Mouse (Mus musculus): ENCODE measurements around the gene Pak6. TPM values are rescaled to one million over a fixed set of nuclear protein-coding genes. Genes with fewer than 3 reads are reported as not detected.

Pak6 gene
- polyA plus RNA-seq, 1 experiment from 2014 or later: 2.0 TPM

- ATAC-seq: peak; percentile 42; the same call in 1 of the 2 replicates
- WGBS: 55% methylated on average over 6 of the region's 6 CpGs
- H3K27me3 ChIP-seq (replicated peaks; ENCODE audit: insufficient read depth, low read length): 0 out of 2 replicates have a peak, but pooled peaks cover 4% of the 10 kb centered on the region
- no peaks in the 10 kb centered on the region for H3K4me1 ChIP-seq (ENCODE audit: insufficient read depth, low read depth, low read length)
- H3K4me2 ChIP-seq (replicated peaks; ENCODE audit: low read depth, low read length): no peak overlapping the region
- TF ChIP-seq EP300 (IDR thresholded peaks at IDR 0.05) (no peak), CTCF (IDR thresholded peaks at IDR 0.05) (no peak)
- H3K36me3 ChIP-seq (ENCODE audit: insufficient read depth, low read length): no peaks in the 10 kb centered on the region
- no peaks in the 10 kb centered on the region for H3K9me3 ChIP-seq (ENCODE audit: low read length)
- H3K4me3 ChIP-seq (ENCODE audit: low read depth, low read length): no peak overlapping the region
- no peak overlapping the region for H3K9ac ChIP-seq (replicated peaks; ENCODE audit: low read depth)
- peak; percentile 35 for DNase-seq (ENCODE audit: low spot score)
- H3K27ac ChIP-seq (ENCODE audit: low read length): no peak overlapping the region
Observed at GRCm38 (mm10) chr2:118669245-118669644, 6.1 kb downstream of the Pak6 start.

DNA sequence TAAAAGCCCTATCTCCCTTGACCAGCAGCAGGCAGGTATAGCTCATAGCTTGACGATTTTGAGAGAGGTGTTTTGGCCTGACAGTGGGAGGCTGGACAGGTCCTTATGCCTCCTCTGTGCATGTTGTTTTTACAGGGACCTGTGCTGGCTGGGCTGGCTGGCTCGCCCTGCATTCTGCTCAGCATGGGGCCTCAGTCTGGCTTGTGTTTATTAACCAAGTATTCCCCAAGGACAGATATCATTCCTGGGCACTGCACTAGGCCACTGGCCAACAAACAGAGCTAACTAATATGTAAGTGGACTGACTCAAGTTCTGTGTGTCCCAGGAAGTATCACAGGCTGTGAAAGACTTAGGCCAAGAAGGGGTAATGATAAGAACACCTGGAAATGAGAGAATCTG is 6.7 kb downstream of the Pak6 start:
- 27% methylated on average over 2 of the region's 2 CpGs for WGBS

DNA sequence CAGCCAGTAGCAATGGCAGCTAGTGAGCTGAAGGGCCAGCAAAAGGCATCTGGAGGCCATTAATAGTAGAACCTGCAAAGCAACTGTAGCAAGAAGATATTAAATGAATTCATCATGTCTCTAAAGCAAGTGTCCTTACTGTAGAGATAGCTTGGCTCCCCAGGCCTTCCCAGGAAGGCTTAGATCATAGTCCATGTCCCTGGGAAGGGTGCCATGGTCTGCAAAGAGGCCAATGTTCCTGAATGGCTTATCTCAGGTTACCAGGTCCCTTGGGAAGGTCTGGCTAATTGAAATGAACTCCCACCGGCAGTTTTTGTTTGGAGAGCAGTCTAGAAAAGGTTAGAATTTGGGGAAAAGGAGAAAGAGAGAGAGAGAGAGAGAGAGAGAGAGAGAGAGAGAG is 8.6 kb downstream of the Pak6 start:
- TF ChIP-seq CTCF (IDR thresholded peaks at IDR 0.05) (no peak), EP300 (IDR thresholded peaks at IDR 0.05) (no peak)
- Histone ChIP-seq H3K9ac (replicated peaks; ENCODE audit: low read depth) (no peak overlapping the region), H3K4me1 (ENCODE audit: insufficient read depth, low read depth, low read length) (no peaks in the 10 kb centered on the region), H3K27ac (ENCODE audit: low read length) (no peak overlapping the region), H3K36me3 (ENCODE audit: insufficient read depth, low read length) (no peaks in the 10 kb centered on the region), H3K27me3 (replicated peaks; ENCODE audit: insufficient read depth, low read length) (0 out of 2 replicates have a peak, but pooled peaks cover 8% of the 10 kb centered on the region), H3K4me3 (ENCODE audit: low read depth, low read length) (no peak overlapping the region), H3K4me2 (replicated peaks; ENCODE audit: low read depth, low read length) (no peak overlapping the region), H3K9me3 (ENCODE audit: low read length) (no peaks in the 10 kb centered on the region)
- no peak for ATAC-seq
- WGBS: 78% methylated on average over 1 of the region's 1 CpGs
- no peak for DNase-seq (ENCODE audit: low spot score)

More for the DNA sequence above, 6.7 kb downstream of the Pak6 start:
- Histone ChIP-seq H3K4me1 (ENCODE audit: insufficient read depth, low read depth, low read length) (no peaks in the 10 kb centered on the region), H3K27me3 (replicated peaks; ENCODE audit: insufficient read depth, low read length) (0 out of 2 replicates have a peak, but pooled peaks cover 4% of the 10 kb centered on the region), H3K4me2 (replicated peaks; ENCODE audit: low read depth, low read length) (no peak overlapping the region), H3K4me3 (ENCODE audit: low read depth, low read length) (no peak overlapping the region), H3K9ac (replicated peaks; ENCODE audit: low read depth) (no peak overlapping the region), H3K36me3 (ENCODE audit: insufficient read depth, low read length) (no peaks in the 10 kb centered on the region), H3K9me3 (ENCODE audit: low read length) (no peaks in the 10 kb centered on the region), H3K27ac (ENCODE audit: low read length) (no peak overlapping the region)
- TF ChIP-seq CTCF (IDR thresholded peaks at IDR 0.05) (no peak), EP300 (IDR thresholded peaks at IDR 0.05) (no peak)
- DNase-seq (ENCODE audit: low spot score): no peak
- ATAC-seq: peak; percentile 25; the same call in 1 of the 2 replicates

- Histone ChIP-seq H3K36me3 (ENCODE audit: insufficient read depth, low read length) (no peaks in the 10 kb centered on the region), H3K4me2 (replicated peaks; ENCODE audit: low read depth, low read length) (no peak overlapping the region), H3K4me1 (ENCODE audit: insufficient read depth, low read depth, low read length) (no peaks in the 10 kb centered on the region), H3K4me3 (ENCODE audit: low read depth, low read length) (no peak overlapping the region), H3K9ac (replicated peaks; ENCODE audit: low read depth) (no peak overlapping the region), H3K27ac (ENCODE audit: low read length) (no peak overlapping the region), H3K27me3 (replicated peaks; ENCODE audit: insufficient read depth, low read length) (peaks cover 19% of the 10 kb centered on the region), H3K9me3 (ENCODE audit: low read length) (no peaks in the 10 kb centered on the region)
- DNase-seq (ENCODE audit: low spot score) (no peak), ATAC-seq (no peak)
- TF ChIP-seq EP300 (IDR thresholded peaks at IDR 0.05) (no peak), CTCF (IDR thresholded peaks at IDR 0.05) (no peak)
- 32% methylated on average over 15 of the region's 15 CpGs for WGBS
Observed at GRCm38 (mm10) chr2:118673686-118674465, 10.8 kb downstream of the Pak6 start.

DNA sequence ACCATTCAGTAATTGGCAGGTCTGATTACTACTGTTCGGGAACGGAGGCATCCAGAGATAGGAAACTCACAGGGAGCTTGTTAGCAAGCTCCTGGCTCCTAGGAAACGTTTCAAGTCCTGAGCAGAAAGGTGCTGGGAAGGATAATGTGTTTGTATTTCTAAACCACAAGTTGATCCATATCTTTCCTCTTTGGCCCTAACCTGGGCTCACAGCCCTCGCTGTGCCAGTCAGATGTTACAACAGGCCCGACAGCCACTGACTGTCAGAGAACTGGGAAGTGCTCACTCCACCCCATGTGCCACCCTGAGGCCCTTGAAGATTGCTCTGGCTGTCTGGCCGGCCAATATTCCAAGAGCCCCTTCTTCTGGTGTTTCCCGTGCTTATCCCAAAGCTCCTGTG is 11.4 kb downstream of the Pak6 start:
- ATAC-seq: no peak
- H3K27ac ChIP-seq (ENCODE audit: low read length): no peak overlapping the region
- H3K9me3 ChIP-seq (ENCODE audit: low read length): no peaks in the 10 kb centered on the region
- no peaks in the 10 kb centered on the region for H3K36me3 ChIP-seq (ENCODE audit: insufficient read depth, low read length)
- no peak for DNase-seq (ENCODE audit: low spot score)
- no peak overlapping the region for H3K4me2 ChIP-seq (replicated peaks; ENCODE audit: low read depth, low read length)
- WGBS: 17% methylated on average over 7 of the region's 7 CpGs
- no peak overlapping the region for H3K9ac ChIP-seq (replicated peaks; ENCODE audit: low read depth)
- peaks cover 19% of the 10 kb centered on the region for H3K27me3 ChIP-seq (replicated peaks; ENCODE audit: insufficient read depth, low read length)
- no peak overlapping the region for H3K4me3 ChIP-seq (ENCODE audit: low read depth, low read length)
- H3K4me1 ChIP-seq (ENCODE audit: insufficient read depth, low read depth, low read length): no peaks in the 10 kb centered on the region
- TF ChIP-seq CTCF (IDR thresholded peaks at IDR 0.05) (no peak), EP300 (IDR thresholded peaks at IDR 0.05) (no peak)

GRCm38 (mm10) chr2:118676839-118677741 is 14.0 kb downstream of the Pak6 start:
- Histone ChIP-seq H3K9me3 (ENCODE audit: low read length) (no peaks in the 10 kb centered on the region), H3K27me3 (replicated peaks; ENCODE audit: insufficient read depth, low read length) (peaks cover 19% of the 10 kb centered on the region), H3K4me2 (replicated peaks; ENCODE audit: low read depth, low read length) (peak overlapping the region; percentile 97), H3K36me3 (ENCODE audit: insufficient read depth, low read length) (no peaks in the 10 kb centered on the region), H3K27ac (ENCODE audit: low read length) (peak overlapping the region; percentile 43; the same call in 1 of the 2 replicates), H3K4me3 (ENCODE audit: low read depth, low read length) (peak overlapping the region; percentile 52), H3K9ac (replicated peaks; ENCODE audit: low read depth) (peak overlapping the region; percentile 51), H3K4me1 (ENCODE audit: insufficient read depth, low read depth, low read length) (peaks cover 3% of the 10 kb centered on the region; the same call in 1 of the 2 replicates)
- ATAC-seq (peak; percentile 80), DNase-seq (ENCODE audit: low spot score) (peak; percentile 54)
- TF ChIP-seq CTCF (IDR thresholded peaks at IDR 0.05) (no peak), EP300 (IDR thresholded peaks at IDR 0.05) (no peak)
- WGBS: 1% methylated on average over 69 of the region's 89 CpGs

Data from lung, postnatal 0 days (tissue).